Mouse (Mus musculus) neural tube, embryonic 14.5 days (tissue): ENCODE results near the gene Lfng. TPM values are rescaled to one million over a fixed set of nuclear protein-coding genes. Genes with fewer than 3 reads are reported as not detected.

Experiments
- ATAC-seq: fragments of 200-750 bp; cut with Nextera tagmentation; 2 replicates; pipeline ENCODE4 v1.8.0; 2017; ENCODE audit warnings: low read depth, mild to moderate bottlenecking, moderate TSS enrichment, moderate library complexity
- H3K27ac ChIP-seq: fragments of 300-500 bp; sonication (generic); 2 replicates; pipeline ENCODE4 v1.5.1; 2014; ENCODE audit warnings: low read depth, mild to moderate bottlenecking, control low read depth, low read length, moderate library complexity, mixed read lengths
- H3K27me3 ChIP-seq: fragments of 300-500 bp; sonication (generic); 2 replicates; pipeline ENCODE4 v1.6.1; 2014; ENCODE audit warnings: low read length; ENCODE audit not compliant: control insufficient read depth, insufficient read depth
- H3K36me3 ChIP-seq: fragments of 300-500 bp; sonication (generic); 2 replicates; pipeline ENCODE4 v1.6.1; 2014; ENCODE audit warnings: low read length, mixed read lengths; ENCODE audit not compliant: control insufficient read depth, insufficient read depth
- H3K4me1 ChIP-seq: fragments of 300-500 bp; sonication (generic); 2 replicates; pipeline ENCODE4 v1.6.1; 2014; ENCODE audit warnings: low read length; ENCODE audit not compliant: control insufficient read depth, insufficient read depth
- H3K4me2 ChIP-seq: fragments of 300-500 bp; sonication (generic); 2 replicates; pipeline ENCODE4 v1.6.1; 2014; ENCODE audit warnings: mild to moderate bottlenecking, low read depth, low read length, control low read depth
- H3K4me3 ChIP-seq: fragments of 300-500 bp; sonication (generic); 2 replicates; pipeline ENCODE4 v1.5.1; 2014; ENCODE audit warnings: low read depth, low read length, control low read depth, mixed read lengths
- H3K9ac ChIP-seq: fragments of 300-500 bp; sonication (generic); replicated peaks from 2 replicates; pipeline ENCODE4 v1.6.1; 2014; ENCODE audit warnings: low read depth, mild to moderate bottlenecking, control low read depth, low read length, mixed read lengths
- H3K9me3 ChIP-seq: fragments of 300-500 bp; sonication (generic); 2 replicates; pipeline ENCODE4 v1.6.1; 2016; ENCODE audit warnings: low read length; ENCODE audit not compliant: control insufficient read depth
- WGBS: fragments of 180-500 bp; shearing (Covaris S2); extraction: QIAGEN DNeasy Blood & Tissue Kit; methylation state at CpG from one replicate; pipeline ENCODE4 v1.1.7; 2014; 5-methylcytosine and 5-hydroxymethylcytosine counted together
- polyA plus RNA-seq: library from polyadenylated mRNA; unstranded; fragments of >200 nt; fragmentation: Nextera tagmentation; extraction: Ambion mirVana; gene quantifications from 2 replicates; pipeline ENCODE4 v1.2.1, GENCODE M21; 2014

Lfng gene
- polyA plus RNA-seq, 1 experiment from 2014 or later = 18.2 TPM

GRCm38 (mm10) chr5:140569032-140569595 is 38.0 kb upstream of the Lfng start:
- H3K4me3 ChIP-seq = no peak overlapping the region
- peaks cover 3% of the 10 kb centered on the region; the same call in 1 of the 2 replicates for H3K4me1 ChIP-seq
- H3K27ac ChIP-seq = no peak overlapping the region
- H3K4me2 ChIP-seq = no peak overlapping the region
- H3K36me3 ChIP-seq = no peaks in the 10 kb centered on the region
- no peak for ATAC-seq
- no peak overlapping the region for H3K9ac ChIP-seq
- no peaks in the 10 kb centered on the region for H3K9me3 ChIP-seq
- H3K27me3 ChIP-seq = no peaks in the 10 kb centered on the region
- 76% methylated on average over 16 of the region's 16 CpGs for WGBS

GRCm38 (mm10) chr5:140570223-140570870 is 36.8 kb upstream of the Lfng start:
- Histone ChIP-seq H3K4me3 (no peak overlapping the region), H3K27me3 (no peaks in the 10 kb centered on the region), H3K36me3 (no peaks in the 10 kb centered on the region), H3K4me1 (peaks cover 3% of the 10 kb centered on the region; the same call in 1 of the 2 replicates), H3K9ac (no peak overlapping the region), H3K27ac (no peak overlapping the region), H3K9me3 (no peaks in the 10 kb centered on the region), H3K4me2 (no peak overlapping the region)
- 82% methylated on average over 13 of the region's 13 CpGs for WGBS
- no peak for ATAC-seq

DNA sequence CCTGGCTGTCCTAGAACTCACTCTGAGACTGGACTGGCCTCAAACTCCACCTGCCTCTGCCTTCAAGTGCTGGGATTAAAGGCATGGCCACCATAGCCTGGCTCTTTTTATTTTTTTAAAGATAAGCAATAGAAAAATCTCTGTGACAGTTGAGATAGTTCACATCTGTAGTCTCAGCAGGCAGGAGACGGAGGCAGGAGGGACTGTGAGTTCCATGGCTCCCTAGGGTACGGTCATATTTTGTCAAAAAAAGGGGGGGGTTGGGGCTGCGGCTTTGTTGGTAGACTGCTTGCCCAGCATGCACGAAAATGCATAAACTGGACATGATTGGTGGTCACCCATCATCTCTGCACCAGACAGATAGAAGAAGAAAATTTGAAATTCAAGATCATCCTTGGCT is 35.9 kb upstream of the Lfng start:
- Histone ChIP-seq H3K36me3 (no peaks in the 10 kb centered on the region), H3K9me3 (no peaks in the 10 kb centered on the region), H3K27me3 (no peaks in the 10 kb centered on the region), H3K27ac (no peak overlapping the region), H3K9ac (no peak overlapping the region), H3K4me3 (no peak overlapping the region), H3K4me2 (no peak overlapping the region), H3K4me1 (peaks cover 3% of the 10 kb centered on the region; the same call in 1 of the 2 replicates)
- ATAC-seq = no peak
- 27% methylated on average over 4 of the region's 4 CpGs for WGBS

DNA sequence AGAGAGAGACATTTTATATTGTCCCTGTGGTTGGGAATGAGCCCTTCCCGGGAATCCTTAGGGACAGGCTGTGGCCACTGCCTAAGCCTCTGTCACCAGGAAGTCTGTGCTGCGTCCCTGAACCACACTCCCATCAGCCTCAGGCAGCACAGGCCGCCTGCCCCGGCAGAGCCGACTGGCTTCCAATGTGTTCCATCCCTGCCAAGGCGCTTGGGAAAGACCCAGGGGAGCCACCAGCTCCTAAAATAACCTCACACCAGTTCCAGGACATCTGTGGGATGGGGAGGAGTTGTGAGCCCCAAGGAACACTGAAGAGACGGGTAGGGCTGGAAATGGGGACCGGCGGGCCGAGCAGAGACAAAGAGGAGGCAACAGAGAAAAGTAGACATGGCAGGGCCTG is 35.4 kb upstream of the Lfng start:
- Histone ChIP-seq H3K27ac (no peak overlapping the region), H3K4me2 (no peak overlapping the region), H3K27me3 (no peaks in the 10 kb centered on the region), H3K4me1 (peaks cover 3% of the 10 kb centered on the region; the same call in 1 of the 2 replicates), H3K4me3 (no peak overlapping the region), H3K9ac (no peak overlapping the region), H3K9me3 (no peaks in the 10 kb centered on the region), H3K36me3 (no peaks in the 10 kb centered on the region)
- ATAC-seq = no peak
- 41% methylated on average over 10 of the region's 10 CpGs for WGBS

GRCm38 (mm10) chr5:140572611-140573010 is 34.5 kb upstream of the Lfng start:
- no peak for ATAC-seq
- 78% methylated on average over 6 of the region's 6 CpGs for WGBS

GRCm38 (mm10) chr5:140575381-140575866 is 31.7 kb upstream of the Lfng start:
- Histone ChIP-seq H3K4me3 (no peak overlapping the region), H3K4me2 (no peak overlapping the region), H3K27ac (no peak overlapping the region), H3K9me3 (no peaks in the 10 kb centered on the region), H3K4me1 (0 out of 2 replicates have a peak, but pooled peaks cover 4% of the 10 kb centered on the region), H3K9ac (no peak overlapping the region), H3K36me3 (no peaks in the 10 kb centered on the region), H3K27me3 (no peaks in the 10 kb centered on the region)
- 70% methylated on average over 5 of the region's 5 CpGs for WGBS
- no peak for ATAC-seq

More at GRCm38 (mm10) chr5:140572611-140573010, 34.5 kb upstream of the Lfng start:
- H3K4me1 ChIP-seq = peaks cover 3% of the 10 kb centered on the region; the same call in 1 of the 2 replicates
- H3K9ac ChIP-seq = no peak overlapping the region
- H3K4me3 ChIP-seq = no peak overlapping the region
- no peaks in the 10 kb centered on the region for H3K36me3 ChIP-seq
- H3K27me3 ChIP-seq = no peaks in the 10 kb centered on the region
- no peak overlapping the region for H3K27ac ChIP-seq
- no peak overlapping the region for H3K4me2 ChIP-seq
- no peaks in the 10 kb centered on the region for H3K9me3 ChIP-seq

DNA sequence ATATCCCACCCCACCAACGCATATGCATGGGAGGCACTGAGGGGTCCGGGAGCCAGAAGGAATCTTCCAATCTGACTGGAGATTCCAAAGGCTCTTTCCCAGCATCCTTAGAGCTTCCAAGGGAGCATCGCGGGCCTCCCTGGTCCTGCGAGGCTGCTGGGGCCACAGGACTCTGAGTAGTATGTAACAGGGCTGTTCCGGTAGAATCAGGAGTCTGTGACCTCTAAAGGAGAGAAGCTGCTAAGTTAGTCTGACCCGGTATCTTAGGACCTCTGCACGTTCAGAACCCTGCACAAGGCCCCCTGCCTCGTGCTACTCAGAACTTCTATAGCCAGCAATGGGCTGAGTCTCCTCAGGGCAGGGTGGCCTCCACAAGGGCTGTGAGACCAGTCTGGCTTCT is 27.9 kb upstream of the Lfng start:
- Histone ChIP-seq H3K9ac (no peak overlapping the region), H3K4me1 (peaks cover 21% of the 10 kb centered on the region; the same call in 1 of the 2 replicates), H3K27ac (no peak overlapping the region), H3K4me2 (no peak overlapping the region), H3K36me3 (no peaks in the 10 kb centered on the region), H3K27me3 (no peaks in the 10 kb centered on the region), H3K4me3 (no peak overlapping the region), H3K9me3 (no peaks in the 10 kb centered on the region)
- WGBS = 23% methylated on average over 9 of the region's 9 CpGs
- ATAC-seq = 0 out of 2 replicates have a peak, but pooled peaks have one; percentile 7

GRCm38 (mm10) chr5:140579771-140580170 is 27.3 kb upstream of the Lfng start:
- Histone ChIP-seq H3K9ac (no peak overlapping the region), H3K4me3 (no peak overlapping the region), H3K4me2 (no peak overlapping the region), H3K4me1 (peaks cover 21% of the 10 kb centered on the region; the same call in 1 of the 2 replicates), H3K27me3 (no peaks in the 10 kb centered on the region), H3K27ac (no peak overlapping the region), H3K9me3 (no peaks in the 10 kb centered on the region), H3K36me3 (no peaks in the 10 kb centered on the region)
- ATAC-seq = peak; percentile 53; the same call in 1 of the 2 replicates
- WGBS = 7% methylated on average over 5 of the region's 6 CpGs

DNA sequence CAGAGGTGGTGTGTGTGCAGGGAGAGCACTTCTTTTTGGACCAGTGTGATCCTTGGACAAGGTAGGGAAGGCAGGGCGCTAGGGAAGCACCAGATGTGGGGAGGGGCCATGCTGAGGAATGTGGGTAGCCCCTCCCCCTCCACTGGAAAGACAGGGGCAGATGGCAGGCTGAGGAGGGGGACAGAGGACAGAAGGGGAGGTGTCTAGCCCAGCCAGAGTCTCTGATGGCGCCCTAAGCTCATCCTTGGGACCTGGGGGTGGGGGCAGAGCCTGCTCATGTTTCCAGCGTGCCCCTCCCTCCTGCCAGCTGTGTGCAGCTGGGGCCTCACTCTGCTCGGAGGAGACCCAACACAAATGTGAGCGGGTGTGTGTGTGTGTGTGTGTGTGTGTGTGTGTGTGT is 25.6 kb upstream of the Lfng start:
- no peak overlapping the region for H3K9ac ChIP-seq
- no peaks in the 10 kb centered on the region for H3K9me3 ChIP-seq
- peaks cover 21% of the 10 kb centered on the region; the same call in 1 of the 2 replicates for H3K4me1 ChIP-seq
- 5% methylated on average over 5 of the region's 5 CpGs for WGBS
- no peaks in the 10 kb centered on the region for H3K27me3 ChIP-seq
- no peak overlapping the region for H3K27ac ChIP-seq
- ATAC-seq = no peak
- no peaks in the 10 kb centered on the region for H3K36me3 ChIP-seq
- no peak overlapping the region for H3K4me2 ChIP-seq
- H3K4me3 ChIP-seq = no peak overlapping the region
